Mouse (Mus musculus): ENCODE measurements around the gene Ajap1.

GRCm38 (mm10) chr4:153439868-153440267 lies 42.7 kb downstream of the Ajap1 start:
- no peak for TF ChIP-seq CTCF (IDR thresholded peaks at IDR 0.05; ENCODE audit: low read depth, low read length)
- no peak for TF ChIP-seq POLR2A (IDR thresholded peaks at IDR 0.05; ENCODE audit: borderline replicate concordance, low read depth, low read length)

Data from bone marrow macrophage, adult 2 months (primary cell).